Mouse (Mus musculus) liver, embryonic 11.5 days (tissue): Measurements from ENCODE around the gene Fbxl14. TPM values are rescaled to one million over a fixed set of nuclear protein-coding genes. Genes with fewer than 3 reads are reported as not detected.

ENCODE experiments used
- ATAC-seq: fragments of 200-750 bp; cut with Nextera tagmentation; replicated peaks from 2 replicates; pipeline ENCODE4 v1.8.0; 2017; ENCODE audit warnings: moderate number of reproducible peaks, mild to moderate bottlenecking, moderate TSS enrichment, moderate library complexity; ENCODE audit not compliant: low FRiP score
- DNase-seq: peaks from one replicate; pipeline ENCODE4 v3.0.0-alpha.2; 2017; ENCODE audit warnings: low spot score
- H3K27ac ChIP-seq: fragments of 300-500 bp; sonication (generic); 2 replicates; pipeline ENCODE4 v1.5.1; 2014; ENCODE audit warnings: mild to moderate bottlenecking, low read depth, low read length, control low read depth
- H3K27me3 ChIP-seq: fragments of 300-500 bp; sonication (generic); replicated peaks from 2 replicates; pipeline ENCODE4 v1.6.1; 2014; ENCODE audit warnings: low read length, mixed read lengths; ENCODE audit not compliant: control insufficient read depth, insufficient read depth
- H3K36me3 ChIP-seq: fragments of 300-500 bp; sonication (generic); 2 replicates; pipeline ENCODE4 v1.6.1; 2014; ENCODE audit warnings: mild to moderate bottlenecking, low read length, moderate library complexity, mixed read lengths; ENCODE audit not compliant: control insufficient read depth, insufficient read depth
- H3K4me1 ChIP-seq: fragments of 300-500 bp; sonication (generic); replicated peaks from 2 replicates; pipeline ENCODE4 v1.6.1; 2014; ENCODE audit warnings: low read length, mixed read lengths; ENCODE audit not compliant: control insufficient read depth, insufficient read depth
- H3K4me2 ChIP-seq: fragments of 300-500 bp; sonication (generic); 2 replicates; pipeline ENCODE4 v1.6.1; 2014; ENCODE audit warnings: mild to moderate bottlenecking, control low read depth, moderate library complexity
- H3K4me3 ChIP-seq: fragments of 300-500 bp; sonication (generic); 2 replicates; pipeline ENCODE4 v1.5.1; 2014; ENCODE audit warnings: low read depth, low read length, control low read depth
- H3K9ac ChIP-seq: fragments of 300-500 bp; sonication (generic); 2 replicates; pipeline ENCODE4 v1.6.1; 2014; ENCODE audit warnings: low read depth, low read length, control low read depth
- H3K9me3 ChIP-seq: fragments of 300-500 bp; sonication (generic); 2 replicates; pipeline ENCODE4 v1.6.1; 2016; ENCODE audit warnings: low read length, inconsistent platforms, mixed read lengths; ENCODE audit not compliant: control insufficient read depth
- WGBS: fragments of 180-500 bp; shearing (Covaris S2); extraction: QIAGEN DNeasy Blood & Tissue Kit; methylation state at CpG from one replicate; pipeline ENCODE4 v1.1.7; 2014; 5-methylcytosine and 5-hydroxymethylcytosine counted together
- polyA plus RNA-seq: library from polyadenylated mRNA; unstranded; fragments of >200 nt; fragmentation: Nextera tagmentation; extraction: Ambion mirVana; gene quantifications from 2 replicates; pipeline ENCODE4 v1.2.1, GENCODE M21; 2014

The Fbxl14 gene
- polyA plus RNA-seq, 1 experiment from 2014 or later: 6.9 TPM

DNA sequence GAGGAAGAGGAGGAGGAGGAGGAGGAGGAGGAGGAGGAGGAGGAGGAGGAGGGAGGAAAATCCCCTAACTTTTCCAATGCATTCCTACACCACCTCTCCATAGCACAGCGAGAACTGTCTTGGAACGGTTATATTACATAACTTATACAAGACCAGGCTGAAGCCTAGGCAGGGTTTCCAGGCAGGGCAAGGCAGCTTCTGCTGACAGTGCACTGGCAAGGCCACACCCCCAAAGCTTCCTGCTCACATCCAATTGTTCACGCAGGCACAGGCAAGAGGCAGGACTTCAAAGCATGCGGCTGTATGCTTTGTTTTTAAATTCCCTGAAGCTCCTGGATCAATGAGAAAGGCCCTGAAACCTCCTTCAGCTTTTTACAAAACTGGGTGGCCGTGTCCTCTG is 19.8 kb downstream of the Fbxl14 start:
- Histone ChIP-seq H3K9me3 (no peaks in the 10 kb centered on the region), H3K27ac (no peak overlapping the region), H3K9ac (no peak overlapping the region), H3K4me3 (no peak overlapping the region), H3K4me1 (0 out of 2 replicates have a peak, but pooled peaks cover 3% of the 10 kb centered on the region), H3K36me3 (no peaks in the 10 kb centered on the region), H3K27me3 (no peaks in the 10 kb centered on the region), H3K4me2 (no peak overlapping the region)
- DNase-seq (no peak), ATAC-seq (no peak)
- 27% methylated on average over 5 of the region's 5 CpGs for WGBS

DNA sequence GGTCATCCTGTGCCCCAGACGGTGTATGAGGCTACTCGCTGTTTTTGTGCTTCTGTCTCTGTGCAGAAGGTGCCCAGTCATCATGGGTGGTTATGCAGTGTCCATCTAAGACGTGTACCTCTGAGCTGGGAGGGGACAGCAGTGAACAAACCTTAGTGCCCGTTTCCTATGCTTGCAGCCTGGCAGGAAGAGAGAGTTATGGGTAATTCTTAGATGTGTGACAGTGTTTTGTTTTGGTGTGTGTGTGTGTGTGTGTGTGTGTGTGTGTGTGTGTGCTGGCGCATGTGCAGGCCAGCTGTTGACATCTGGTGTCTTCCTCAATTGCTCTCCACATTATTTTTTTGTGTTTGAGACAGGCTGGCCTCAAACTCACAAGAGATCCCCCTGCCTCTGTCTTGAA is 20.6 kb downstream of the Fbxl14 start:
- no peak overlapping the region for H3K4me2 ChIP-seq
- H3K36me3 ChIP-seq: no peaks in the 10 kb centered on the region
- H3K9me3 ChIP-seq: no peaks in the 10 kb centered on the region
- H3K27ac ChIP-seq: no peak overlapping the region
- 0 out of 2 replicates have a peak, but pooled peaks cover 3% of the 10 kb centered on the region for H3K4me1 ChIP-seq
- no peak overlapping the region for H3K4me3 ChIP-seq
- WGBS: 53% methylated on average over 5 of the region's 5 CpGs
- H3K27me3 ChIP-seq: no peaks in the 10 kb centered on the region
- no peak overlapping the region for H3K9ac ChIP-seq
- ATAC-seq (no peak), DNase-seq (no peak)

DNA sequence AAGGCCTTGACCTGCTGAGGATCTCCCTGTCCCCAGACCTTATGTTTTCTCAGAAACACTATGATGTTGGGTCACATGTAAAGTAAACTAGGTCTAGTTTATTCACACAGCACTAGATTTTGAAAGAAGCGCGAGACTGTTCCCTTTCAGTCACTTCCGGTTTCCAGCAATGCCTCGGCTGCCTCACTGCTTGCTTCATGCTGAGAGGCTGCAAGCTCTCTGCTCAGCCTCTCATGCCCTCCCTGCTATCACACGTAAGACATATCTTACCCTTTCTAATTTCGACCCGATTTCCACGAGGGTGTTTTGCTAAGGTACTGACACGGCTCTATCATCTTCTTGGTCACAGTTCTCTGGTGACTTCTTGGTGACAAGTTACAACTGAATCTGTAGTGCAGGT is 22.6 kb downstream of the Fbxl14 start:
- Histone ChIP-seq H3K4me3 (no peak overlapping the region), H3K27ac (no peak overlapping the region), H3K9me3 (no peaks in the 10 kb centered on the region), H3K9ac (no peak overlapping the region), H3K36me3 (no peaks in the 10 kb centered on the region), H3K4me2 (no peak overlapping the region), H3K27me3 (no peaks in the 10 kb centered on the region), H3K4me1 (0 out of 2 replicates have a peak, but pooled peaks cover 3% of the 10 kb centered on the region)
- 59% methylated on average over 9 of the region's 9 CpGs for WGBS
- DNase-seq (no peak), ATAC-seq (no peak)

DNA sequence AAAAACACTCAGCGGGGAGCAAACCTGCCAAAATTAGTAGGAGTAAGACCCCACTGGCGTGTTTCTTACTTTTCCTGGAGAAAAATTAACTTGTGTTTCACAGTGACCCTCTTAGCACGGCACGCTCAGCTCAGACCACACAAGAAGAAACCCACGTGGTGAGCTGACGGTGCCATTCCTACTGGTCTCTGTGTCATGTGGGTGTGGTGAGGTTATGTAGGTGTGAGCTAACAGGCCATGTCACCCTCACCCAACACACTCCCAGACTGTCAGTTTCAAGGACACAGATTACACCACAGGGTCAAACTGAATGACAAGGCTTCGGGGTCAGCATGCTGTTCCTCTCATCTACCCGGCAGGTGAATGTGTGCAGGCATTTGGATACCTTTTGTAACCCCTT is 25.3 kb downstream of the Fbxl14 start:
- no peaks in the 10 kb centered on the region for H3K36me3 ChIP-seq
- no peaks in the 10 kb centered on the region for H3K4me1 ChIP-seq
- no peak overlapping the region for H3K4me2 ChIP-seq
- ATAC-seq (no peak), DNase-seq (no peak)
- no peaks in the 10 kb centered on the region for H3K9me3 ChIP-seq
- no peaks in the 10 kb centered on the region for H3K27me3 ChIP-seq
- no peak overlapping the region for H3K4me3 ChIP-seq
- no peak overlapping the region for H3K9ac ChIP-seq
- 80% methylated on average over 8 of the region's 8 CpGs for WGBS
- no peak overlapping the region for H3K27ac ChIP-seq

DNA sequence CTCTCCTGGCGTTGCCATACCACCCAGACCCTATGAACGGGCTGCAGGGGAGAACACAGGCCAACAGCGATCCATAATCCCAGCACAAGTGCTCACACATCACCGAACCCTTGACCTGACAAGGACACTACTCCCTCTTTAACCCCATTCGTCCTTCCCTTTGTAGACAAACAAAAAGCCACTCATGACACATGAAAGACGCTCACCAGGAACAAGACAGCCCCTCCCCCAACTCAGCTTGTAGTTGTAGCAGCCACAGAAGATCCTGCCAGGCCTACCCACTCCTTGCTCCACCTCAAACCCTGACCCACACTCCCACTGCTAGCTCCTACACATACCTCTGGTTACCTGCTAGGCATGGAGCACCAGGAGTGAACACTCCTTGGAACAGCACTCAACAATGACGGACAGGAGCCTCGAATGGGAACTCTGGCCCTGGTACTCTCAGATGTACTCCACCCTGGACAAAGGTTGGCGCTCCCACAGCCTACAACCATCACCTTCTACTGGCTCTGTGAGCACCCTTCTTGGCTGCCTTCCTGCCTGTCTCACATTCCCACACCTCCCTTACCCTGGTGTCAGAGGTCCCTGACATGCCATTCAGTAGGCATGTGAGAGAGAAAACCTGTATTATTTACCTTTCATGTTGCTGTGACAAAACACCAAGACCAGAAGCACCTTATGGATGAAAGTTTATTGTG is 26.2 kb downstream of the Fbxl14 start:
- no peak overlapping the region for H3K4me3 ChIP-seq
- no peaks in the 10 kb centered on the region for H3K9me3 ChIP-seq
- no peaks in the 10 kb centered on the region for H3K36me3 ChIP-seq
- ATAC-seq: no peak
- 78% methylated on average over 9 of the region's 9 CpGs for WGBS
- no peak overlapping the region for H3K27ac ChIP-seq
- H3K27me3 ChIP-seq: no peaks in the 10 kb centered on the region
- DNase-seq: no peak
- no peaks in the 10 kb centered on the region for H3K4me1 ChIP-seq
- no peak overlapping the region for H3K9ac ChIP-seq
- H3K4me2 ChIP-seq: no peak overlapping the region

DNA sequence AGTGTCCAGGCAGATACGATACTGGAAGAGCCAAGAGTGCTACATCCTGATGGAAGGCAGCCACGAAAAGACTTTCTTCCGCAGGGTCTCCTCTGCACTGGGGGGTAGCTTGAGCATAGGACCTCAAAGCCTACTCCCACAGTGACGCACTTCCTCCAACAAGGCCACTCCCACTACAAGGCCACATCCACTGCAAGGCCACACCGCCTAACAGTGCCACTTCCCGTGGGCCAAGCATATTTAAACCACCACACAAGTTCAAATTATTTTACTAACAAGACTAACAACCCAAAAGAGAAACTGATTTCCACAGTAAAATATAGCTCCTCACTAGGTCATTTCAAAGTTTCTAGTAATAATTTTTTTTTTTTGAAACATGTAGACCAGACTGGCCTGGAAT is 28.8 kb downstream of the Fbxl14 start:
- H3K4me1 ChIP-seq: no peaks in the 10 kb centered on the region
- no peaks in the 10 kb centered on the region for H3K9me3 ChIP-seq
- no peak overlapping the region for H3K4me2 ChIP-seq
- no peak overlapping the region for H3K4me3 ChIP-seq
- 89% methylated on average over 6 of the region's 6 CpGs for WGBS
- no peak overlapping the region for H3K9ac ChIP-seq
- H3K27ac ChIP-seq: no peak overlapping the region
- H3K27me3 ChIP-seq: no peaks in the 10 kb centered on the region
- H3K36me3 ChIP-seq: no peaks in the 10 kb centered on the region
- no peak for ATAC-seq
- no peak for DNase-seq

DNA sequence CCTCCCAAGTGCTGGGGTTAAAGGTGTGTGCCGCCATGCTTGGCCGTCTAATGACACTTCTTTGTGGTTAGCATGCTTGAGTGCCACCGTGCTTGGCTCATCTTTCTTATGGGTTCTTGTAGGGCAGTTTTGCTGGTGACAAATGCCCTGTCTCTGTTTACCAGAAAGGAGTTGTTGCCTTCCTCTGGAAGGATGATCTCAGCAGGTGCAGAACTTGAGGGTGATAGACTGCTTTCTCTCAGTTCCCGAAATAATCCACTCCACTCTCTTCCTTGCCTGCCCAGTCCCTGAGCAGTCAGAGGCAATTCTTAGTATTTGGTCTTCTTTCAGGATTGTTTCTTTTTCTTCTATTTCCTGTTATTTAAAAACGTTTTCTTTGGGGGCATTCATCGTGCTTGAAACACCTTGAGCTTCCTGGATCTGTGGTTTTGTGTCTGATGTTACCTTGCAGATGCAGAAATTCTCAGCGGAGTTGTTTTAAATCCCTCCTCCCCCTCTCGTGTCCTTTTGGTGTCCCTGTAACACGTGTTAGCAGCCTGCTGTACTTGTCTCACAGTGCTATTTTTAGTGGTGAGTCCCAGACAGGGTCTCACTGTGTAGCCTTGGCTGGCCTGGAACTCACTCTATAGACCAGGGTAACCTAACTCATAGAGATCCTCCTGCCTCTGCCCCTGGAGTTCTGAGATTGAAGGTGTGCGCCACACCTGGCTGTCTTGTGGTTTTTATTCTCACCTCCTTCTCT is 29.3 kb downstream of the Fbxl14 start:
- no peaks in the 10 kb centered on the region for H3K4me1 ChIP-seq
- no peak overlapping the region for H3K9ac ChIP-seq
- no peak overlapping the region for H3K4me3 ChIP-seq
- no peak for DNase-seq
- ATAC-seq: no peak
- H3K27ac ChIP-seq: no peak overlapping the region
- no peaks in the 10 kb centered on the region for H3K9me3 ChIP-seq
- no peaks in the 10 kb centered on the region for H3K27me3 ChIP-seq
- H3K4me2 ChIP-seq: no peak overlapping the region
- no peaks in the 10 kb centered on the region for H3K36me3 ChIP-seq
- 71% methylated on average over 10 of the region's 10 CpGs for WGBS

DNA sequence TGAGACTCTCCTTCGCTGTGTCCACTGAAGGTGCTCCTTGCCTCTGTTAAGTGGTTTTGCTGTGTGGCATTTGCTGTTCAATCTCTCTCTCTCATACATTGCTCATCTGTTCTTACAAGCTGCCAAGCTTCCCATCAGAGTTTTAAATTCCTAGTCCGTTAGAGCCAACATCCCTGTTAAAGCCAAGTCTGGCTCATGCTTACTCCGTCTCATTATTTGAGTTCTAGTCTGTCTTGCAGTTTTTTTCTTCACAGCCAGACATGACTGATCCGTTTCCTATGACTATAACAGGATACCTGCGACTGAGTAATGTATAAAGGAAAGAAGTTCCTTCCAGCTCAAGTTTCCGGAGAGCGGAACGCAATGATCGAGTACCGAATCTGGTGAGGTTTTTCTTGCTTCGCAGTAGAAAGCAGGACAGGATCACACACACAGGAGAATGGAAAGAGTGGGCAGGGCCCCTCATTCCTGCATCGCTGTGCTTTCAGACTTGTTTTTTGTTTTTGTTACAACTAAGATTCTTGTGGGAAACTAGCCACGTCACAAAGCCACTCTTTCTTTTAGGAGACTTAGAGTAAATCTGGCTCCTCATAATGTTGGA is 30.1 kb downstream of the Fbxl14 start:
- no peaks in the 10 kb centered on the region for H3K9me3 ChIP-seq
- H3K4me2 ChIP-seq: no peak overlapping the region
- DNase-seq (no peak), ATAC-seq (no peak)
- no peaks in the 10 kb centered on the region for H3K4me1 ChIP-seq
- no peak overlapping the region for H3K4me3 ChIP-seq
- no peak overlapping the region for H3K27ac ChIP-seq
- H3K27me3 ChIP-seq: no peaks in the 10 kb centered on the region
- no peaks in the 10 kb centered on the region for H3K36me3 ChIP-seq
- no peak overlapping the region for H3K9ac ChIP-seq
- WGBS: 86% methylated on average over 13 of the region's 13 CpGs
